Mouse (Mus musculus) left cerebral cortex, adult 2 months (tissue): ENCODE data around the gene Kbtbd12. TPM values are rescaled to one million over a fixed set of nuclear protein-coding genes. Genes with fewer than 3 reads are reported as not detected.

Source experiments
- DNase-seq, 2 experiments: peaks; one replicate each; pipeline ENCODE4 v3.0.0; 2021 to 2022; ENCODE audit warnings: low spot score in 2 of 2, mixed read lengths in 1 of 2; ENCODE audit errors: extremely low spot score in 1 of 2
- H3K27ac ChIP-seq: fragments of 200-600 bp; 2 replicates; pipeline ENCODE4 v1.8.1; 2022
- H3K4me3 ChIP-seq: fragments of 200-600 bp; 2 replicates; pipeline ENCODE4 v1.8.1; 2022
- CTCF ChIP-seq: fragments of 200-600 bp; IDR thresholded peaks from 2 replicates; pipeline ENCODE4 v1.8.1; 2022; ENCODE audit warnings: antibody characterized with exemption, mild to moderate bottlenecking, moderate library complexity
- intact Hi-C: fragments of 180-260 bp; cut with DNase I; formaldehyde crosslinking; loops from one replicate; pipeline ENCODE4 v1.15.1; 2025
- total RNA-seq, 2 experiments: library from RNA; stranded (reverse); gene quantifications; 2 replicates each; pipeline ENCODE4 v1.2.3; 2021

Gene Kbtbd12
- total RNA-seq, 2 experiments from 2014 or later, result 0.23 TPM; not detected in 1

DNA sequence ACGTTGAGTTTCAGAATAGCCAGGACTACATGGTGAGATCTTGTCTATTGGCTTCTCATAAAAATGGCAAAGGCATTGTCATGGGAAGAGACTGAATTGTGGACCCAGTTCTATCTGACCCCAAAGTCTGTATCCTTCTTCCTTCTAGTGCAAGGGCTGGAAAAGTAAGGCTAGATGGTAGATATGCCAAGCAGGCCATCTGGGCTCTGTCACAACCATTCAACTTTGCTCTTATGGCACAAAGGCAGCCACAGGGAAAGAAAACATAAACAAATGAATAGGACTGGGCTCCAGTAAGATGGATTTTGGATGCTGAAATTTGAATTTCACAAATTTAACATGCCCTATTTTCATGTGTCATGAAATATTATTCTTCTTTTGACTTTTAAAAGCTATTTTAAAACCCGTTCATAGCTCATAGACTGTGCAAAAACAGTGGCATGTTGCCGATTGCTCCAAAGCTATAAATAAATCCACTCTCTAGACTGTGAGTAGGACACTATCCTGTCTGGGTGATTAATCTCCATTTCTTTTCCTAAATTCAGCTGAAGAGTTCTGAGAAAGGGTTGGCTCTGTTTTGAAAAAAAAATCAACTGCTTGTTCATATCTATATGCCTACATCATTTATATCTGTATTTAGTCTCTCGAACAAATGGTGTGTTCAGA lies 15.8 kb downstream of the Kbtbd12 start:
- TF ChIP-seq CTCF, result no peak
- intact Hi-C loops, result no loop called here
- Histone ChIP-seq H3K4me3 (no peak overlapping the region), H3K27ac (no peak overlapping the region)
- no peak for DNase-seq

DNA sequence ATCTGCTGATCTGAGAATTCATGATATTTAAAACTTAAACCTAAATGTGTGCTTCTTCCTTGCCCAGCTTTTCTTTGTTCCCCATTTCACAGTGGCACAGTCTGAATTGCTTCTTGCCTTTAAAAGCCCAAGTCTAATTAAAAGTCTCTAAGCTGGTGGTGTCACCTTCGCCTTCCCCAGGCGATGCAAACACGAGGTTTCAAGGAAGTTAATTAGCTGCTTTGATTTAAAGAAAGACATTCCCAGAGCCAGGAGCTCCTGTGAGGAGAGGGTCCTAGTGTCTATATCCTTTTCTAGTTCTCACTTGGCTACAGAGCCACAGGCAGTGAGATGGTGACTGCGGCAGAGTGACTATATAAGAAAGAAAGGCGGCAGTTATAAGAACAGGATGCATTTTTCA lies 18.2 kb downstream of the Kbtbd12 start:
- TF ChIP-seq CTCF, result no peak
- H3K4me3 ChIP-seq, result no peak overlapping the region
- no peak for DNase-seq
- H3K27ac ChIP-seq, result no peak overlapping the region
- intact Hi-C loops, result no loop called here

DNA sequence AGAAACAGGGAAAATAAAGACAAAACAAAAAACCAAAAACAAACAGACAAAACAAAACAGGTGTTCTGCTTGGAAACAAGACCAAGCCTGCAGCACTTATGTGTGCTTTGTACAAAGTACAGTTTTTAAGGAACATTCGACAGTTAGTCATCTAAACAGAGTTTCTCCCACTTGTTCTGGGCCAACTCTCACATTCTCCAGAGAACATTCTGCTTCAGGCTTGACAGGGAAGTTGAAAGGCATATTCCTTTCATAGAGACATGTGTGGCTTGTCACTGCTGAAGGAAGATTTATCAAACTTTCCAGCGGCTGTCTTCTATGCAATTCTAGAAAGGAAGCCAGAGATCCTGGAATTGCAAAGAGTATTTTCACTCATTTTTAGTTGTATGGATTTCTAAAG lies 22.4 kb downstream of the Kbtbd12 start:
- no peak for DNase-seq
- intact Hi-C loops, result no loop called here
- Histone ChIP-seq H3K27ac (peak overlapping the region; percentile 19; the same call in 1 of the 2 replicates), H3K4me3 (no peak overlapping the region)
- TF ChIP-seq CTCF, result no peak

DNA sequence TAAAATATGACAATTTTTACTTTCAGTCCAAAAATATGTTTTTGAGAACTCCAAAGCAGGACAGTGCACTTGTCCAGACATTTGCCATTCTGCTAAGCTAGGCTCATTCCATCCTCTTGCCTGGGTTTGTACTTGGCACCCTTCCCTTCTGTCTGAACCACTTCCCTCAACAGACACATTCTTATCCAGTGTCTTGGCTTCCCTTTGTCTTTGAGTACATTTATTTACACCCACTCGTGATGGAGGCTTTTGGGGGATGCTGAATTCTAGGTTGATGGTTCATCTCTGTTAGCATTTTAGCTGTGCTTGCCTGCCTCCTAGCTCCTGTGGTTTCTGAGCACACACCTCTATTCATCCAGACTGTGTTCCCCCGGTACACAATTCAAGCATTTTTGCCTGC lies 31.3 kb downstream of the Kbtbd12 start:
- TF ChIP-seq CTCF, result no peak
- DNase-seq, result peak in 1 of 2 experiments; percentile 12
- intact Hi-C loops, result no loop called here
- no peak overlapping the region for H3K4me3 ChIP-seq
- no peak overlapping the region; the same call in 1 of the 2 replicates for H3K27ac ChIP-seq

DNA sequence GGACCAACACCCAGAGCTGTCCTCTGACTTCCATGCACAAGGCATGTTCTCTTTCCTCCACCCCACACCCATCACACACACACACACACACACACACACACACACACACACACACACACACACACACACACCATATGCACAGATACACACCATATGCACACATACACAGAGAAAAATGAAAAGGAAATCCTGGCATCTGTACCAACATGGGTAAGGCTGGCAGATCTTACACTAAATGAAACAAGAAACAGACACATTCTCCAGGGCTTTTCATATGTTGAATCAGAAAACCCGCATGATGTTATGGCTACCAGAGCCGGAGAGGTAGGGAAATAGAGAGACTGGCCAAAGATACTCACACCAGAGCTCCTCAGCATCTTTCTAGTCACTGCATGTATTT lies 32.0 kb downstream of the Kbtbd12 start:
- DNase-seq, result no peak

DNA sequence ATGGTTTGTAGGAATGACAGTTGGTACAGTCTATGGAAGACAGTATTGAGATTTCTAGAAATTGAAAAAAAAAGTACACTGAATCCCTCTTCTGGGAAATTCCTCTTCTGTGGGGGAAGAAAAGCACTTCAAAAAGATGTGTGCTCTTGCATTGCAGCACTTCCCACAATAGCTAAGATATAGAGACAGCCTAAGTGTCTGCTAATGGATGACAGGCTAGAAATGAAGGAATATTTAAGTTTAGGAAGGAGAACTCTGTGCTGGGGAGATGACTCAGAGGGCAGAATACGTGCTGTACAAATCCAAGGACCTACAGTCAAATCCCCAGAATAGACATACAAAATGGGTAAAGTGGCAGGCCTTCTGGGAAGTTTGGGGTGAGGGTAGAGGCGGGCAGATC lies 32.5 kb downstream of the Kbtbd12 start:
- no peak for TF ChIP-seq CTCF
- H3K27ac ChIP-seq, result peak overlapping the region; percentile 57
- no peak overlapping the region for H3K4me3 ChIP-seq
- DNase-seq, result no peak
- intact Hi-C loops, result no loop called here

More for the DNA sequence above, 32.0 kb downstream of the Kbtbd12 start:
- H3K4me3 ChIP-seq, result no peak overlapping the region
- intact Hi-C loops, result no loop called here
- TF ChIP-seq CTCF, result no peak
- peak overlapping the region; percentile 73 for H3K27ac ChIP-seq

DNA sequence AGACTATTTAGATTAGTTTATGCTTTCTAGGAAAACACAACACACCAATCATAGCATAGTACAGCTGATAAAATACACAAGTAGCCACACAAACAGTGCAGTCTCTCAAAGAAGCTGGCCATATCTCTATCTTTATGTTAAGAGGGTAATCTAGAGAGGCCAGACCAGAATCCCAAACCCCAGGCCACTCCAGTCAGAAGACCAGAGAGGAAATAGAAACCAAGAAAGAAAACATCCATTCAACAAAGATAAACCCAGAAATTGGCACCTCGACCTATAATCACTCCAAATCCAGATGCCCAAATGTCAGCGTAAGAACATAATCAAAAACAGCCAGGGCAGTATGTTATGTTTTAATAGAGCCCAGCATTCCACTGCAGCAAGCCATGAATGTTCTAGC lies 41.6 kb downstream of the Kbtbd12 start:
- DNase-seq, result no peak
- intact Hi-C loops, result no loop called here
- no peak overlapping the region for H3K27ac ChIP-seq
- no peak overlapping the region for H3K4me3 ChIP-seq
- TF ChIP-seq CTCF, result no peak

DNA sequence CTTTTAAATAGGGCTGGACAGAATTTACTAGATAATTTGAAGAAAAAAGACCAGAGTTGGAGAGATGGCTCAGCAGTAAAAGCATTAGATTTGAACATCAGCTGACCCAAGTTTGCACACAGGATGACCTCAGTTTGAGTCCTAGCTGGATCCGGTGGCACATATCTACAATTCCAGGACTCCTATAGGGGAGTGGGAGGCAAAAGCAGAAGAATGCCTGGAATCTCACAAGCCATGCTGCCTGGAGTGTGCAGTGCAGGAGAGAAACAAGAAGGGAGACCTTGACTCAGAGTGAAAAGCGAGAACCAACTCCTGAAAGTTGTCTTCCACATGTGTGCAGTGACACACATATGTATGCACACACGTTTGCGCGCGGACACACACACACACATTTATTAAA lies 45.4 kb downstream of the Kbtbd12 start:
- intact Hi-C loops, result no loop called here
- DNase-seq, result no peak
- no peak for TF ChIP-seq CTCF
- no peak overlapping the region for H3K27ac ChIP-seq
- H3K4me3 ChIP-seq, result no peak overlapping the region

DNA sequence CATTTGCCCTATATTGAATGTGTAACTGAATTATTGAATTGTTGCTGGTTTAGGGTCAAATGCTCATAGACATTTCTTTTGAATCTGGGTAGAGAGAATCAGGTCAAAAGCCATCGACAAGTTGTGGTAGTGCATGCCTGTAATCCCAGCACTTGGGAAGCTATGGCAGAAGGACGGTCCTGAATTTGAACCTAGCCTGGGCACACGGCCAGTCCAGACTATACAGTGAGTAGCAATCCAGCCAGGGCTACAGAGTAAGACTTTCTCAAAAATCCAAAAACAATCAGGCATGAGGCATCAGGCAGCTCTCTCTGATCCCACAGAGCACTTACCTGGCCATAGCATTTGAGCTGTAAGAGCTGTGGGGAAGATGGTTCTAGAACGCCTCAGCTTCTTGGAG lies 47.5 kb downstream of the Kbtbd12 start:
- intact Hi-C loops, result no loop called here
- no peak for DNase-seq
- no peak for TF ChIP-seq CTCF
- no peak overlapping the region for H3K27ac ChIP-seq
- no peak overlapping the region for H3K4me3 ChIP-seq

DNA sequence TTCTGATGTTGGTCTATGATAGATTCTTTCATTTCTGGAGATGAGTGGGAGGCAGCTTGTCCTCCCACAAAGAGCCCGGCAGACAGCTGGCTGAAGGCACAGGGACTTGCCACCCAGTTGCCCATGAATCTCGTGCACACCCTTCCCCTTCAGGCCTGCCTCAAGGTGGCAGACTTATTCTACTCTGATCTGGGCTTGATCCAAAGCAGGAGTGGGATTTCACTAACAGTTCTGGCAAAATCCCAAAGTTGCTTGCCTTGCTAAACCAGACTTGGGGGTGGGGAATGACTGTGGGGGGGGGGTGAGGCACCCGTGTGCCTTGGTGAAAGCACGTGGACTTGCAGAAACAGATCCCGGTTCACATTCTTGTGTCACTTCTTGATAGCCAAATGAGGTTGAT lies 48.2 kb downstream of the Kbtbd12 start:
- H3K27ac ChIP-seq, result no peak overlapping the region
- peak; percentile 27 to 50 for DNase-seq
- TF ChIP-seq CTCF, result peak; percentile 58
- intact Hi-C loops, result loop anchor here (2.0 to 5.0 kb wide), 2 partner anchors 123 to 241 kb away; no protein-coding TSS in a partner anchor
- no peak overlapping the region for H3K4me3 ChIP-seq

DNA sequence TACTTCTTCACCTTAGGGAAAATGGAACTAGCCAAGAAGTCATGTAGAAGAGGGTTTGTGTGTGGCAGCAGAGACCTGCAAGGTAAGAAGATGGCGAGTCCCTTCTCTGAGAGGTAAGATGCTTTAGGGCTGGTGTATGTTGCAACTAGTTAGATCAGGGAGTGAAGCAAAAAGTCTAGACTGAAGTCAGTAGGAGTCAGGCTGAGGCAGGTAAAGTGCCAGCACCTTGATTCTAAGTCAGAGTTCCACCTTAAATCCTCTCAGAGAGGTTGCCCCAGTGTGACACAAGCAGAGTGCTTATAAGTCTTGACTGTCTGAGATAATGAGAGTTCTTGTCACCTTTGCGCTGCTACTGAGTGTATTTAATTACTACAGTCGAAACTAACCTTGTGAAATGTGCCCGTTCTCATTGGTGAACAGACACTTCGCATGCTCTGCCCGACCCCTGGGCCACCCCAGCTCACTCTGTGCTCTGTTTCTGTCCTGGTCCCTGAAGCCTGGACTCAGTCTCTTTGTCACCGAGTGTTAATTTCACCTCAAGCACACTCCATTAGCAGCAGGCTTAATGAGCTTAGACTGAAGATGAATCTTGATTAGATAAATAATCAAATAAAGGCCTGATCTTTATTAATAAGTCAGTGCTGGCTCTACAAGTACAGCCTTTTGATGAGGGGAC lies 49.0 kb downstream of the Kbtbd12 start:
- Histone ChIP-seq H3K4me3 (no peak overlapping the region), H3K27ac (no peak overlapping the region)
- intact Hi-C loops, result loop anchor here (2.0 to 5.0 kb wide), 2 partner anchors 124 to 242 kb away; no protein-coding TSS in a partner anchor
- peak in 1 of 2 experiments; percentile 6 for DNase-seq
- no peak for TF ChIP-seq CTCF

DNA sequence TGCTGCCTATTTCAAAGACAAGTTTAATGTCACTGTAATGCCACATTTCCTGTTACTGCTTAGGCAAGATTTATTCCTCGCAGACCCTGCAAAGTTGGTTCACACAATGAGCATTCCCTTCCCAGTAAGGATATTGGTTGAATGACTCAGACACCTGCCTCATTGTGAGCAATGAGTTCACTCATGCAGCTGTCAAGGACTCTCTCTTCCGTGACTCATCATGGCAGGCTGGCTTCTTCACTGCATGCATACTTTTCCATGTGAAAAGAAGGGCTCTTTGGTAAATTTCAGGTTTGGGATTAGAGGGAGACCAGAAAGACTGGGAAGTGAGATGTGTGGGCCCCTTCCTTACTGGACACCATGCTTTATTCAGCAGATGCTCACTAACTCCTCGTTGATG lies 50.7 kb downstream of the Kbtbd12 start:
- TF ChIP-seq CTCF, result no peak
- DNase-seq, result peak in 1 of 2 experiments; percentile 9
- intact Hi-C loops, result loop anchor here (5.0 kb wide), 1 partner anchor 125 kb away; no protein-coding TSS in a partner anchor
- Histone ChIP-seq H3K4me3 (no peak overlapping the region), H3K27ac (no peak overlapping the region)

DNA sequence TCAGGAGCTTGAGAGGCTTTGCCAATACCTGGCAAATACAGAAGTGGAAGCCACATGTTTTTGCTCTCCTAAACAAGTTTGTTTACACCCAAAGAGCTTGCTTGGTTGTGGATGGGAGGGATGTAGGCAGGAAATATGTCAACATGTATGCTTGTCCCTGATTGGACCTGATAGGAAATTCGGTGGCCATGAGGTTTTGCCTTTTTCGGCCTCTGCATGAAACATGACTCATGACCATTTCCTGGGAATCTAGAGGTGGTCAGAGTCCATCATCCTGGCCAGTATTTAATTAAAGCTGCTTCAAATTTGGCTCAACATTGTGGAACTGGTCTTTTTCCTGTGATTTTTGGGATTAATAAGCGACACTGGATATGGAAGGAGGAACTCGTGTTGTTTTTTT lies 53.8 kb downstream of the Kbtbd12 start:
- DNase-seq, result no peak
- Histone ChIP-seq H3K27ac (no peak overlapping the region), H3K4me3 (no peak overlapping the region)
- intact Hi-C loops, result no loop called here
- no peak for TF ChIP-seq CTCF
